Mouse (Mus musculus) heart, adult 2 months (tissue): Measurements from ENCODE around the gene Gm20532.

Source experiments
- CTCF ChIP-seq: fragments of 200-600 bp; IDR thresholded peaks from 2 replicates; pipeline ENCODE4 v1.8.1; 2022; ENCODE audit warnings: antibody characterized with exemption, mild to moderate bottlenecking, moderate library complexity
- EP300 ChIP-seq: fragments of 200-500 bp; IDR thresholded peaks from 2 replicates; pipeline ENCODE4 v1.6.1; 2011; ENCODE audit warnings: low read depth, low read length, control low read depth; ENCODE audit not compliant: insufficient read depth
- POLR2A ChIP-seq: fragments of 200-500 bp; IDR thresholded peaks from 2 replicates; pipeline ENCODE4 v1.6.1; 2011; ENCODE audit warnings: mild to moderate bottlenecking, low read depth, low read length, control low read depth; ENCODE audit not compliant: insufficient read depth

DNA sequence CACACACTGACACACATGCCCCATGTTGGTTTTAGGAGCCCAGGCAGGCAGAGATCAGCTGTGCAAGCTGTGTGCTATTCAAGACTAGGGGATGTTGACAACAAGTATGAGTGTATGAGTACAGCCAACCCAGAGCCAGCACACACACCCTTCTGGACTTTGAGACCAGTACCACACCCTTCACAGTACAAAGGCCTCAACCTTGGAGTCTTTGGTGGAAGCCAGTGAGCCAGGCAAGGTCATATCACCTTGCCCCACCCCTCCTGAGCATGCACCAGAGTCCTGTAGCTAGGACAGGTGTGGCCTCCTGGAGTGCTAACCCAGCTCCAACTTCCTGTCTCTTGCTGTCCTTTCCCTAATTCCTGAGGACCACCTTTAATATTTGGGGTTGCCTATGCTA lies 24.6 kb downstream of the Gm20532 start:
- TF ChIP-seq POLR2A (no peak), CTCF (no peak), EP300 (no peak)
